Mouse (Mus musculus) kidney, adult 10 weeks (tissue): ENCODE results near the gene Rtl8b. TPM values are rescaled to one million over a fixed set of nuclear protein-coding genes. Genes with fewer than 3 reads are reported as not detected.

Experiments used
- polyA plus RNA-seq: library from polyadenylated mRNA; stranded (reverse); fragments of 350-450 nt; fragmentation: Illumina TruSeq; extraction: RNeasy Lipid Tissue Mini Kit (QIAGEN cat#74804); gene quantifications from one replicate; pipeline ENCODE4 v1.2.3, GENCODE M21; 2014; ENCODE audit warnings: low read depth, low replicate concordance

Rtl8b gene
- 4.0 TPM for polyA plus RNA-seq

GRCm38 (mm10) chrX:53670294-53670693, at the start of gene Rtl8b:
Gene Rtl8b (minus strand): TSS chrX:53670408.

GRCm38 (mm10) chrX:53642980-53643961, 26.9 kb downstream of the Rtl8b start, which contains the start of gene Rtl8a:
Gene Rtl8a (minus strand): TSS chrX:53643682.

Other genes with a start within 250 kb of the Rtl8b start
- gene Etd, start 235.5 kb downstream of the Rtl8b start, polyA plus RNA-seq, result not detected
- gene Rtl8c, start 62.4 kb downstream of the Rtl8b start, polyA plus RNA-seq, result not detected
- gene Gm14597, start 61.4 kb downstream of the Rtl8b start, polyA plus RNA-seq, result not detected
- 6.9 TPM for gene Rtl8a, start 26.7 kb downstream of the Rtl8b start, polyA plus RNA-seq
- gene 4930502E18Rik, start 54.4 kb upstream of the Rtl8b start, polyA plus RNA-seq, result 0.73 TPM
- not detected for gene 1700013H16Rik, start 87.4 kb upstream of the Rtl8b start, polyA plus RNA-seq
- not detected for gene Zfp36l3, start 106.0 kb upstream of the Rtl8b start, polyA plus RNA-seq
- gene Xlr, start 127.3 kb upstream of the Rtl8b start, polyA plus RNA-seq, result 4.2 TPM